Mouse (Mus musculus) left cerebral cortex, postnatal 10 days (tissue): ENCODE results near the gene Ftl1. TPM values are rescaled to one million over a fixed set of nuclear protein-coding genes. Genes with fewer than 3 reads are reported as not detected.

Experiments
- DNase-seq, 2 experiments: peaks; one replicate each; pipeline ENCODE4 v3.0.0; 2021 to 2022; ENCODE audit warnings: low spot score in 2 of 2, mixed read lengths in 1 of 2; ENCODE audit errors: extremely low spot score in 1 of 2
- intact Hi-C: fragments of 180-260 bp; cut with DNase I; formaldehyde crosslinking; loops from one replicate; pipeline ENCODE4 v1.15.1; 2025
- microRNA-seq: library from miRNA; unstranded; fragments of <30 nt; microRNA quantifications from one replicate; pipeline ENCODE4 v1.2.0, GENCODE M21; 2022
- total RNA-seq, 2 experiments: library from RNA; stranded (reverse); gene quantifications; 2 replicates each; pipeline ENCODE4 v1.2.3; 2021

Gene Ftl1
- total RNA-seq, 2 experiments from 2014 or later: 445 to 456 TPM

- intact Hi-C loops: no loop called here
- no peak for DNase-seq
These were observed 38.5 kb downstream of the Ftl1 start for GRCm38 (mm10) chr7:45421194-45421593.

DNA sequence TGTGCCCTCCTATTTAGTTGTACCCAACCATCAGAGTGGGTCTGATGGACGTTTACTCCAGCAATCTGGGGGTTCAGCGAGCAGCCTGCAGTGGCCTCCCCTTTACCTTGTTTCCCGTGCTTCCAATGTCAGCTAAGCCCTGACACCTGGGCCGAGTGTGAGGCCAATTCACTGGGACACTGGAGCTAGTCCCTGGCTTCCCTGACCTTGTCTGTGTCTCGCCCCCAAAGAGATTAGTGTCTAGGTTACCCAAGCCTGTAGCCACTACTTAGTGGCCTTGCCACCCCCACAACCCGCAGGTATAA, 39.1 kb downstream of the Ftl1 start, which contains the start of gene Lhb:
TSS of gene Lhb (plus strand) at position 206 of the 305 bp plus-strand sequence.
- intact Hi-C loops: no loop called here
- DNase-seq: no peak

DNA sequence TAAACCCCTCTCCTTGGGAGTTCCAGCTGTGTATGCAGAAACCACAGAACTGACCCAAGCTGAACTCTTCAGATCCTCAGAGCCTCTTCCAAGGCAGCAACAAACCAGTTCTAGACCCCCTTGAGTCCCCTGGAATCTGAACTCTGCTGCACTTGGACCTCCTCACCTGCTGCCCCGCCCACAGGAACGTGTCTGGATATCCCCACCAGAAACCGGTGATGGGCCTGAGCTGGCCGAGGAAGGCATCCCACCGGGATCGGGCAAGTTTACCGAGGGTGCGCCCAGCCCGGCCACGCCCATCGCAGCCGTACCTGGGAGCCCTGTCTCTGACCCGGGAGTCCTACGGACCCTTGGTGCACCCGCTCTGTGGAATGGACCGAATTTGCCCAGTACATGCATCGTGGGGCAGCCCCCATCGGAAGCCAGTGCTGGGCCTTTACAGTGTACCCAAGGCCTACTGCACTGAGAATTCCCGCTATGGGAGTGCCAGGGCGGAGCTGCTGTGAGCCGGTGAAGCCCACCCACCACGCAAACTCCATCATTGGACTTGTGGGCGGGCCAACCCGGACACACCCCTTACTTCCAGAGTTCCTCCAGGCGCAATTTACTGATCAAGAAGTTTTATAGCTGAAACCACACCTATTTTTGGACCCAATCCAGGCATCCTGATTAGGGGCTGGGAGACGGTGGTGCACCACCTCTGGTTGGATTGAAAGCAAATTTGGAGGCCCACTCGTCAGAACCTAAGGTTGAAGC, 39.6 kb downstream of the Ftl1 start:
- intact Hi-C loops: no loop called here
- no peak for DNase-seq

DNA sequence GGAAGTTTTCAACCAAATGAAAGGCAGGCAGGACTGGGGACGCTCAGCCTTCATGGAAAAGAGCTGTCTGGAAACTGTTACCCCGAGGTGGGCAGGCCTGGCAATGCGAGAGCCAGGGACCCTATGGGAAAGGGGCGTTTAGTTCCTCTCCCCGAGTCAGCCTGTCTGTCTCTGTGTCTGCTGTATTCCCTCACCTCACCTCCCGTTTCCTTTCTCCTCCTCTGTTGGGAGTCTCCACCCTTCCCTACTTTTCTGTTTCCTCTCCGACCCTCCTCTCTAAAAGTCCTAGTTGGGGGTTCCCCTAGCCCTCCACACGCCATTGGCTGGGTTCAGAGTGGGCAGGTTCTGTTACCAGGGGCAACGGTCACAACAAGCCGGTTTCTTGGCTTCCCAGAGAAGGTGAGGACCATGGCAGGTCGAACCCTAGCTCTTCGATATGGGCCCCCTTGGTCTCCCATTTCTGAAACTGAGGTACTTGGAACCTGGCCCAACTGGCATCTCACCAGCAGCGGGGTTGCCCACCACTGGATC, 41.7 kb downstream of the Ftl1 start:
- DNase-seq: no peak
- intact Hi-C loops: no loop called here

DNA sequence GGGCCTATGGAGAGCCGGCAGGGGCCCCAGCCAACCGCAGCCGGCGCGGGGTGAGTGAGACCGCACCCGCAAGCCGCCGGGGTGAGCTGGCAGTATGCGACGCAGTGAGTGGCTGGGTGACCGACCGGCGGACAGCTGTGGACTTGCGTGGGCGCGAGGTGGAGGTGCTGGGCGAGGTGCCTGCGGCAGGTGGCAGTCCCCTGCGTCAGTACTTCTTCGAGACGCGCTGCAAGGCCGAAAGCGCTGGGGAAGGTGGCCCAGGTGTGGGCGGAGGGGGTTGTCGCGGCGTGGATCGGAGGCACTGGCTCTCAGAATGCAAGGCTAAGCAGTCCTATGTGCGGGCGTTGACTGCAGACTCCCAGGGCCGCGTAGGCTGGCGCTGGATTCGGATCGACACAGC, 44.0 kb downstream of the Ftl1 start:
- intact Hi-C loops: no loop called here

DNA sequence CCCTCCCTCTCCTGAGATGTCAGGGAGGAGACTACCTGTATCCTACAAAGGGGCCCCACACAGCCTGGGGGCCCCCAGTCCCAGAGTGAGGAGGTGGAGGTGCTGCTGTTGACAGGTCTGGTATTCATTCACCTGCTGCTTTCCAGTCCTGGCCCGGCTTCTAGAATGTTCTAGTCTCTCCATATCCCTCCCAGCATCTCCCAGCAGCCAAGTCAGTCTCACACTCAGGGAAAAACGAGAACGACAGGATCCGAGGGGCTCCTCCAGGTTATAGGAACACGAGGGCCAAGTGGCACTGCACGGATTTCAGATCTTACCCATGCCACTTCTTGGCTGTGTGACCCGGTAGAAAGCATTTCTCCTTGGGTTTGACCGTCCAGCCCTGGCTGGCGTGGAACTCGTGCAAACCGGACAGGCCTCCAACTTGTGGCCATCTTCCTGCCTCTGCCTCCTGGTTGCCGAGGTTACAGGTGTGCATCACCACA, 44.9 kb downstream of the Ftl1 start:
- DNase-seq: no peak
- intact Hi-C loops: no loop called here

More for the DNA sequence above, 44.0 kb downstream of the Ftl1 start:
- no peak for DNase-seq

DNA sequence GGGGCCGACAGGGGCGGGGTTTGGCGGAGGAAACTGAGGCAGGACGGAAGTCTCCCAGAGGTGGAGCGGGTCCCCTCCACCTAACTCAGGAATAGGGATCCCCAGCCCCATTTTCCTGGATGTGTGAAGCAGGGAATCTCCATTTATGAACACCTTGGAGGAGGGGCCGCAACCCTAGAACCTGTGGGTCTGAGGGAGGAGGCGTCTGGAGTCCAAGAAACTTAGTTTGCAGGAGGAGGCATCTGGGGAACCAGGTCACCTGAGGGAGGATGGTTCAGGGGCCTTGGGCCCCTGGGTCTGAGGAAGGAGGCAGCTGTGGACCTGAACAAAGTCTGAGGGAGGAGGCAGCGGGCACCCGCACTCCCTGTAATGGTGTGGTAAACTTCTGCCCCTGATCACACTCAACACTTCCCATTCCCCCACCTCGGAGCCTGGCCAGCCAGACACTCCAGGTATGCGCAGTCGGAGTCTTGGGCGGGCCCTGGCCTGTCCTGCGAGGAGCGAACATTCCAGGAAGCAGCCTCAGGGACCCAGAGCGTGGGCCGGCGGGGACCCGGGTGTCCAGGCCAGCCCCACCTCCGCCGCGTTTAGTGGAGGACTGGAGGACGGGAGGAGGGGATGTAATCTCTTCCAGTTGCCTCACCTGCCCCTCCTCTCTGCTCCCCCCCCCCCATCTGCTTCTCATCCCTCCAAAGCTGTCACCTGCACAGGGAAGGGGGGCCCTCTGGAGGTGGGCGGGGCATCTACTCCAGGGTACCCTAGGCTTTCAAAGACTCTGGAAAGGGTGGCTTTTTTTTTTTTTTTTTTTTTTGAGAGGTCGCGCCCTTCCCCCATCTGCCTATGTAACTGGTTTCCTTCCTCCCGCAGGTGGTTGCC, 45.6 kb downstream of the Ftl1 start:
- DNase-seq: no peak
- intact Hi-C loops: no loop called here

DNA sequence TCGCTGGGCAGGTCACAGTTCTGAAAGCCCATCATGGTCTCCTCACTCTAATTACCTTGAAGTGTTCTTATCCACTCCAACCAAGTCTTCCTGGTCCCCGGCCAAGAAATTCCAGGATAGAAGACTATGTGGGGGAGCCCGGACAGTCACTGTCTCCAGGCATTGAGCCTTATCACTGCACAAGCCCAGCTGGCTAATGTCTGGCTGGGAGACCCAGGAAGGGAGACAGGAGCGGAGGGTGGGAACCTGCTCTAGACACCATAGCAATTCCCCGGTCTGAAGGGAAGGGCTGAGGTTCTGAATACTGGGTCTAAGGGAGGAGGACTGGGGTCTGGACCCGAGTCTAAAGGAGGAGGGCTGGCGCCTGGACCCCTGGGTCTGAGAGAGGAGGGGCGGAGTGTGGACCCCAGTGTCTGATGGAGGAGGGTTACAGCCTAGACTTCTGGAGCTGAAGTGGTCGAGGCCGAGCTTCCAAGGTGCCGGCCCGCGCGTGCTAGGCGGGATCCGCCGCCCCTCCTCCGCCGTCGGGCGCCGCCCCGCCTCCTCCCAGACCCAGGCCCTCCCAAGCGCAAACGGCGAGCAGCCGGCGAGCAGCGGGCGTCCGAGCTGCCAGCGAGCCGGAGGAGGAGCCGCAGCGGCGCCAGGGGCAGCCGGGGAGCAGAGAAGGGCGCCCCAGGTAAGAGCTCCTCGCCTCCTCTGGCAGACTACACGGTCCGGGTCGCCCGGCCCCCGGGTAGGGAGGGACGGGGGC, 46.4 kb downstream of the Ftl1 start, which contains the start of gene Ntf5:
TSS of gene Ntf5 (plus strand) at position 583 of the 751 bp plus-strand sequence.
- peak in 1 of 2 experiments; percentile 32 for DNase-seq
- intact Hi-C loops: no loop called here

- intact Hi-C loops: no loop called here
- DNase-seq: peak in 1 of 2 experiments; percentile 9
These were observed 47.3 kb downstream of the Ftl1 start for GRCm38 (mm10) chr7:45412421-45412820.

DNA sequence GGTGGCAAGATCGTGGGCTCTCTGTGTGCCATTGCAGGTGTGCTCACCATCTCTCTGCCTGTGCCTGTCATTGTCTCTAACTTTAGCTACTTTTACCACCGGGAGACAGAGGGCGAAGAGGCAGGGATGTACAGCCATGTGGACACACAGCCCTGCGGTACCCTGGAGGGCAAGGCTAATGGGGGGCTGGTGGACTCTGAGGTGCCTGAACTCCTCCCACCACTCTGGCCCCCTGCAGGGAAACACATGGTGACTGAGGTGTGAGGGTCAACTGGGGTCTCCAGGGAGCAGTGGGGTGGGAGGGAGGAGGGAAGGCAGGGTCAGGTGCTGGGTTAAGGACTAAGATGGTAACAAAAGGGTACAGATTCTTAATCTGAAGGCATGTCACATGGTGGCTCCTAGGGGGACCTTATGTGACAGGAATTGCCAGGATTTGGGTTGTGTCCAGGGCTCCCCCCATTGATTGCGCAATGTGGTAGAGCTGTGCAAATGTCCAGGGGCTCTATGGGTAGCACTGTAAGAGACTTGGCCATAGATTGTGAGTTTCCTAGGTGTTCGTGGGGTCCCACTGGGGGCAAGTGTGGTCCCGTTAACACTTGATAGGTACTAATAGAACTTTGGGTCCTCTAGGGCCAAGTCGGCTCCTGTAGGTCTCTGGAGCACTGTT, 50.1 kb downstream of the Ftl1 start:
- no peak for DNase-seq
- intact Hi-C loops: no loop called here

- no peak for DNase-seq
- intact Hi-C loops: no loop called here
These were observed 50.7 kb downstream of the Ftl1 start for GRCm38 (mm10) chr7:45408949-45409348.

- no peak for DNase-seq
- intact Hi-C loops: no loop called here
These were observed 51.3 kb downstream of the Ftl1 start for GRCm38 (mm10) chr7:45408351-45408750.

Small RNAs within 50 kb of the gene (microRNA-seq; reads per million reads assigned to microRNA genes)
- gene Gm22133: not detected

Other genes with a start within 250 kb of the Ftl1 start
- 10 to 100 TPM; 16.3 to 18.7 TPM for gene Dkkl1, start 247.7 kb downstream of the Ftl1 start, total RNA-seq
- gene Tead2, start 244.1 kb downstream of the Ftl1 start, total RNA-seq: 1 to 10 TPM; 6.6 to 6.8 TPM
- gene Cd37, start 220.8 kb downstream of the Ftl1 start, total RNA-seq: 1 to 10 TPM; 4.1 to 4.3 TPM
- gene Slc6a16, start 218.8 kb downstream of the Ftl1 start, total RNA-seq: 1 to 10 TPM; 1.4 to 1.7 TPM
- under 1 TPM; 0.41 to 0.60 TPM for gene Slc6a21, start 182.4 kb downstream of the Ftl1 start, total RNA-seq
- 10 to 100 TPM; 20.5 to 32.2 TPM for gene Trpm4, start 126.1 kb downstream of the Ftl1 start, total RNA-seq
- gene Hrc, start 124.6 kb downstream of the Ftl1 start, total RNA-seq: 1 to 10 TPM in 1 of 2 experiments, under 1 TPM in 1; 0.99 to 1.3 TPM
- gene Ppfia3, start 92.9 kb downstream of the Ftl1 start, total RNA-seq: 100 to 1,000 TPM; 142 to 147 TPM
- gene Lin7b, start 89.3 kb downstream of the Ftl1 start, total RNA-seq: 100 to 1,000 TPM; 176 to 192 TPM
- gene Snrnp70, start 64.1 kb downstream of the Ftl1 start, total RNA-seq: 100 to 1,000 TPM; 352 to 384 TPM
- not detected for gene Kcna7, start 54.2 kb downstream of the Ftl1 start, total RNA-seq
- gene Ntf5, start 46.2 kb downstream of the Ftl1 start, total RNA-seq: not detected
- gene Lhb, start 39.1 kb downstream of the Ftl1 start, total RNA-seq: not detected
- gene Gys1, start 25.0 kb downstream of the Ftl1 start, total RNA-seq: 10 to 100 TPM; 16.9 to 17.3 TPM
- gene Ruvbl2, start 21.8 kb downstream of the Ftl1 start, total RNA-seq: 10 to 100 TPM; 31.3 to 41.1 TPM
- gene Bax, start 7.0 kb upstream of the Ftl1 start, total RNA-seq: 10 to 100 TPM; 86.0 to 93.8 TPM
- gene Tulp2, start 22.0 kb upstream of the Ftl1 start, total RNA-seq: not detected
- gene Gm45808, start 26.9 kb upstream of the Ftl1 start, total RNA-seq: not detected
- gene Dhdh, start 28.9 kb upstream of the Ftl1 start, total RNA-seq: 1 to 10 TPM; 3.0 to 3.1 TPM
- gene Nucb1, start 50.5 kb upstream of the Ftl1 start, total RNA-seq: 100 to 1,000 TPM; 114 to 127 TPM
- gene Ppp1r15a, start 66.4 kb upstream of the Ftl1 start, total RNA-seq: 10 to 100 TPM; 25.5 to 28.5 TPM
- gene Plekha4, start 66.4 kb upstream of the Ftl1 start, total RNA-seq: 1 to 10 TPM; 1.3 to 2.7 TPM
- under 1 TPM in 1 of 2 experiments, not detected in 1; 0.93 TPM for gene Hsd17b14, start 95.0 kb upstream of the Ftl1 start, total RNA-seq
- 10 to 100 TPM; 20.9 to 21.8 TPM for gene Bcat2, start 110.3 kb upstream of the Ftl1 start, total RNA-seq
- gene Fgf21, start 155.6 kb upstream of the Ftl1 start, total RNA-seq: not detected
- under 1 TPM; 0.13 to 0.30 TPM for gene Fut1, start 157.4 kb upstream of the Ftl1 start, total RNA-seq
- not detected for gene Izumo1, start 161.9 kb upstream of the Ftl1 start, total RNA-seq
- gene Rasip1, start 167.6 kb upstream of the Ftl1 start, total RNA-seq: 10 to 100 TPM; 15.1 to 15.8 TPM
- 1 to 10 TPM; 1.2 to 2.2 TPM for gene Mamstr, start 180.1 kb upstream of the Ftl1 start, total RNA-seq
- under 1 TPM; 0.18 to 0.24 TPM for gene Fut2, start 206.5 kb upstream of the Ftl1 start, total RNA-seq
- gene Ntn5, start 224.1 kb upstream of the Ftl1 start, total RNA-seq: under 1 TPM; 0.45 to 0.47 TPM
- under 1 TPM; 0.34 to 0.39 TPM for gene Sec1, start 234.5 kb upstream of the Ftl1 start, total RNA-seq
- gene Car11, start 240.0 kb upstream of the Ftl1 start, total RNA-seq: 100 to 1,000 TPM; 152 to 154 TPM
- 10 to 100 TPM; 40.9 to 51.0 TPM for gene Dbp, start 245.2 kb upstream of the Ftl1 start, total RNA-seq